Mouse (Mus musculus) lung, embryonic 14.5 days (tissue): ENCODE data around the gene Map3k14. TPM values are rescaled to one million over a fixed set of nuclear protein-coding genes. Genes with fewer than 3 reads are reported as not detected.

Experiments used
- ATAC-seq: fragments of 200-750 bp; cut with Nextera tagmentation; 2 replicates; pipeline ENCODE4 v1.8.0; 2017; ENCODE audit warnings: mild to moderate bottlenecking, moderate TSS enrichment, moderate library complexity; ENCODE audit not compliant: insufficient read depth
- DNase-seq: peaks from one replicate; pipeline ENCODE4 v3.0.0-alpha.2; 2015
- H3K27ac ChIP-seq: fragments of 300-500 bp; sonication (generic); 2 replicates; pipeline ENCODE4 v1.5.1; 2014; ENCODE audit warnings: low read depth, mild to moderate bottlenecking, moderate library complexity
- H3K27me3 ChIP-seq: fragments of 300-500 bp; sonication (generic); 2 replicates; pipeline ENCODE4 v1.6.1; 2014; ENCODE audit warnings: low read length, control low read depth; ENCODE audit not compliant: insufficient read depth
- H3K36me3 ChIP-seq: fragments of 300-500 bp; sonication (generic); 2 replicates; pipeline ENCODE4 v1.6.1; 2014; ENCODE audit warnings: control low read depth; ENCODE audit not compliant: insufficient read depth
- H3K4me1 ChIP-seq: fragments of 300-500 bp; sonication (generic); 2 replicates; pipeline ENCODE4 v1.6.1; 2014; ENCODE audit warnings: antibody characterized with exemption, control low read depth; ENCODE audit not compliant: insufficient read depth
- H3K4me2 ChIP-seq: fragments of 300-500 bp; sonication (generic); 2 replicates; pipeline ENCODE4 v1.6.1; 2014; ENCODE audit warnings: mild to moderate bottlenecking
- H3K4me3 ChIP-seq: fragments of 300-500 bp; sonication (generic); 2 replicates; pipeline ENCODE4 v1.5.1; 2014; ENCODE audit warnings: low read depth, low read length
- H3K9ac ChIP-seq: fragments of 300-500 bp; sonication (generic); 2 replicates; pipeline ENCODE4 v1.6.1; 2014
- H3K9me3 ChIP-seq: fragments of 300-500 bp; sonication (generic); 2 replicates; pipeline ENCODE4 v1.6.1; 2016; ENCODE audit warnings: low read depth, low read length, control low read depth
- CTCF ChIP-seq: IDR thresholded peaks from 2 replicates; pipeline ENCODE4 v1.5.1; 2016; ENCODE audit warnings: antibody characterized with exemption, low read depth
- WGBS: fragments of 180-500 bp; shearing (Covaris S2); extraction: QIAGEN DNeasy Blood & Tissue Kit; methylation state at CpG from one replicate; pipeline ENCODE4 v1.1.7; 2014; 5-methylcytosine and 5-hydroxymethylcytosine counted together
- polyA plus RNA-seq: library from polyadenylated mRNA; unstranded; fragments of >200 nt; fragmentation: Nextera tagmentation; extraction: Ambion mirVana; gene quantifications from 2 replicates; pipeline ENCODE4 v1.2.1, GENCODE M21; 2014

Gene Map3k14
- polyA plus RNA-seq, 1 experiment from 2014 or later: 3.1 TPM

GRCm38 (mm10) chr11:103198911-103199803 is 68.1 kb downstream of the Map3k14 start:
- TF ChIP-seq CTCF: no peak
- Histone ChIP-seq H3K9ac (peak overlapping the region; percentile 43), H3K4me1 (peaks cover 8% of the 10 kb centered on the region; the same call in 1 of the 2 replicates), H3K4me3 (peak overlapping the region; percentile 45), H3K27ac (no peak overlapping the region), H3K4me2 (peak overlapping the region; percentile 84), H3K27me3 (peaks cover 64% of the 10 kb centered on the region), H3K36me3 (no peaks in the 10 kb centered on the region), H3K9me3 (no peaks in the 10 kb centered on the region)
- peak; percentile 75 for DNase-seq
- peak; percentile 56 for ATAC-seq
- WGBS: under 1% methylated on average over 59 of the region's 59 CpGs

- no peak overlapping the region for H3K27ac ChIP-seq
- peak overlapping the region; percentile 45 for H3K4me3 ChIP-seq
- DNase-seq (no peak), ATAC-seq (no peak)
- peaks cover 8% of the 10 kb centered on the region; the same call in 1 of the 2 replicates for H3K4me1 ChIP-seq
- no peaks in the 10 kb centered on the region for H3K36me3 ChIP-seq
- peaks cover 73% of the 10 kb centered on the region for H3K27me3 ChIP-seq
- WGBS: 5% methylated on average over 16 of the region's 16 CpGs
- no peak overlapping the region for H3K9ac ChIP-seq
- no peaks in the 10 kb centered on the region for H3K9me3 ChIP-seq
- TF ChIP-seq CTCF: no peak
- H3K4me2 ChIP-seq: peak overlapping the region; percentile 84
Observed at GRCm38 (mm10) chr11:103198339-103198738, 68.9 kb downstream of the Map3k14 start.

GRCm38 (mm10) chr11:103197340-103197739 is 69.9 kb downstream of the Map3k14 start:
- 64% methylated on average over 4 of the region's 4 CpGs for WGBS
- Histone ChIP-seq H3K9ac (no peak overlapping the region), H3K27me3 (peaks cover 83% of the 10 kb centered on the region)

GRCm38 (mm10) chr11:103195656-103196055 is 71.6 kb downstream of the Map3k14 start:
- Histone ChIP-seq H3K4me2 (no peak overlapping the region), H3K27me3 (peaks cover 93% of the 10 kb centered on the region), H3K9ac (no peak overlapping the region), H3K27ac (no peak overlapping the region), H3K36me3 (no peaks in the 10 kb centered on the region), H3K4me1 (peaks cover 8% of the 10 kb centered on the region; the same call in 1 of the 2 replicates), H3K4me3 (no peak overlapping the region), H3K9me3 (no peaks in the 10 kb centered on the region)
- 79% methylated on average over 5 of the region's 5 CpGs for WGBS
- DNase-seq (no peak), ATAC-seq (no peak)
- TF ChIP-seq CTCF: no peak

More at GRCm38 (mm10) chr11:103197340-103197739, 69.9 kb downstream of the Map3k14 start:
- Histone ChIP-seq H3K27ac (no peak overlapping the region), H3K9me3 (no peaks in the 10 kb centered on the region), H3K36me3 (no peaks in the 10 kb centered on the region), H3K4me3 (no peak overlapping the region), H3K4me2 (no peak overlapping the region), H3K4me1 (peaks cover 8% of the 10 kb centered on the region; the same call in 1 of the 2 replicates)
- TF ChIP-seq CTCF: no peak
- ATAC-seq (no peak), DNase-seq (no peak)

GRCm38 (mm10) chr11:103195236-103195635 is 72.0 kb downstream of the Map3k14 start:
- Histone ChIP-seq H3K9ac (no peak overlapping the region), H3K9me3 (no peaks in the 10 kb centered on the region), H3K36me3 (no peaks in the 10 kb centered on the region), H3K4me2 (no peak overlapping the region), H3K4me3 (no peak overlapping the region), H3K27ac (no peak overlapping the region), H3K4me1 (peaks cover 8% of the 10 kb centered on the region; the same call in 1 of the 2 replicates), H3K27me3 (peaks cover 93% of the 10 kb centered on the region)
- 75% methylated on average over 18 of the region's 18 CpGs for WGBS
- DNase-seq (no peak), ATAC-seq (no peak)
- no peak for TF ChIP-seq CTCF

GRCm38 (mm10) chr11:103193825-103194168 is 73.5 kb downstream of the Map3k14 start:
- Histone ChIP-seq H3K4me3 (no peak overlapping the region), H3K4me1 (0 out of 2 replicates have a peak, but pooled peaks cover 4% of the 10 kb centered on the region), H3K27ac (no peak overlapping the region), H3K36me3 (no peaks in the 10 kb centered on the region), H3K9me3 (no peaks in the 10 kb centered on the region), H3K9ac (no peak overlapping the region), H3K27me3 (peaks cover 81% of the 10 kb centered on the region), H3K4me2 (no peak overlapping the region)
- ATAC-seq (no peak), DNase-seq (no peak)
- no peak for TF ChIP-seq CTCF
- WGBS: 37% methylated on average over 9 of the region's 9 CpGs

GRCm38 (mm10) chr11:103192956-103193824 is 74.1 kb downstream of the Map3k14 start:
- Histone ChIP-seq H3K36me3 (no peaks in the 10 kb centered on the region), H3K4me3 (peak overlapping the region; percentile 23), H3K27ac (no peak overlapping the region), H3K4me1 (no peaks in the 10 kb centered on the region), H3K9ac (no peak overlapping the region), H3K9me3 (no peaks in the 10 kb centered on the region), H3K27me3 (peaks cover 75% of the 10 kb centered on the region), H3K4me2 (peak overlapping the region; percentile 55)
- 6% methylated on average over 44 of the region's 44 CpGs for WGBS
- peak; percentile 54 for TF ChIP-seq CTCF
- peak; percentile 67 for DNase-seq
- no peak; the same call in 1 of the 2 replicates for ATAC-seq
